Mouse (Mus musculus) frontal cortex, postnatal 14 days (tissue): ENCODE results near the gene Stk38l.
"Not testable (repeated sequence)": the region's sequence is repeated elsewhere in the genome, so short reads cannot be mapped to it uniquely, and the experiment has no call there.

Experiments
- DNase-seq, 2 experiments: peaks; one replicate each; pipeline ENCODE4 v3.0.0; 2022; ENCODE audit warnings: low spot score in 2 of 2

Stk38l gene

DNA sequence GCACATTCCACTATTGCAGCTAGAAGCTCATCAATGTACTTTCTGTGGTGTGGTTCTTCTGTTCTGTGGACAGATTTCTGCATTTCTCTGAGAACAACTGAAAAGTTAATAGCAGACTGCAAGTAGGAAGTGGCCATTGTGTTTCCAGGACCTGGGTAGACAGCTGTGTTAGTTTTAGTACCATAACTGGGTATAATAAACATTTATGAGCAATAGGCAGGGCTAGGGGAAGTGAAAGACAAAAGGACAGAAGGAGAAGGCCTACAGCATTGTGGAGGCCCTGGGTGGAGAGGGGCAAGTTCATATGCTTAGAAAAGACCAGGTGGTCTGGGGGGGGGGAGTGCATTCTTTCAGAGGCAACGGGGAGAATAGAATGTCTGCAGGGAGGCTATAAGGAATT is 8.8 kb downstream of the Stk38l start:
- DNase-seq = no peak

GRCm38 (mm10) chr6:146738889-146739288 is 14.1 kb downstream of the Stk38l start:
- no peak for DNase-seq

DNA sequence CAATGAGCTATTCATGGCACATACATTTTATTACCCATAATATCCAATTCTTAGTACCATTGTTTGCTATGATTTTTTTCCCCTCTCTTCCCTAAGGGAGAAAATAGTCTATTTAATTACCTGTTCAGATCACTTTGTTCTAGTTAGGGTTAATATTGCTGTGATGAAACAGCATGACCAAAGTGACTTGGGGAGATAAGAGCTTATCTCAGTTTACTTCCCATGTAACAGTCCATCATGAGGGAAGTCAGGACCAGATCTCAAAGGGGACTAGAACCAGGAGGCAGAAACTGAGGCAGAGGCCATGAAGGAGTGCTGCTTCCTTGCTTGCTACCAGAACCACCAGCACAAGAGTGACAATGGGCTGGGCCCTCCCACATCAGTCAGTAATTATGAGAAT is 15.9 kb downstream of the Stk38l start:
- DNase-seq = no peak

- no peak for DNase-seq
These were observed 17.3 kb downstream of the Stk38l start for GRCm38 (mm10) chr6:146741986-146742635.

DNA sequence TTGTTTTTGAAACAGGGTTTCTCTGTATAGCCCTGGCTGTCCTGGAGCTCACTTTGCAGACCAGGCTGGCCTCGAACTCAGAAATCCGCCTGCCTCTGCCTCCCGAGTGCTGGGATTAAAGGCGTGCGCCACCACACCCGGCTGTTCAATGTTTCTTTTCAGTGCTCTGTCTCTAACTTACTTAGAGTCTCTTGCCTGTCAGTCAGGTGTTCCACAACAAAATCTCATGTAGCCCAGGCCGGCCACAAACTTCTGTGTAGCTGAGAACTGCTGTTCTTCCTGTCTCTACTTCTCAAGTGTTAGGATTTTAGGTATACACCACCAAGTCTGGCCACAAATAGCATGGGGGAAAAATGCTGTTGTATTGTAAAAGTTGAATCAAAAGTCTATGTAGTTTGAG is 19.5 kb downstream of the Stk38l start:
- not testable (repeated sequence) for DNase-seq

GRCm38 (mm10) chr6:146745180-146745579 is 20.4 kb downstream of the Stk38l start:
- no peak for DNase-seq

DNA sequence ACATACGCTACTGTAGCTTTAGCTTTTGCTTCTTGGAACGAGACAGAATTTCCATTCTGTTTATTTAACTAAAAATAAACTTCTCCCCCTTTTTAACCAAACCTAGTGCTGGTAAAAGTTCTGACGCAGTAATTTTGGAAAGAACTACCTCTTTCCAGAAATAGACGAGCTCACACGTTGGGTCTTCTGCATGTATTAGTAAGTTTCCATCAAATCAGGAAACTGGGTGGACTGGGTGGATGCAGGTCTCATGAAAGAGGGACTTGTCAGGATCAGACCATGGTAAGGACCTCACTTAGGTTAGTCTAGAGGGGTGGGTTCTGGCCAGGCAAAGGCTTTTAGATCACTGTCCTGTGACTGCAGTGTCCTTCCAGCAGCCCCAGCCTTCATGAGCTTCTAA is 21.8 kb downstream of the Stk38l start:
- DNase-seq = no peak

DNA sequence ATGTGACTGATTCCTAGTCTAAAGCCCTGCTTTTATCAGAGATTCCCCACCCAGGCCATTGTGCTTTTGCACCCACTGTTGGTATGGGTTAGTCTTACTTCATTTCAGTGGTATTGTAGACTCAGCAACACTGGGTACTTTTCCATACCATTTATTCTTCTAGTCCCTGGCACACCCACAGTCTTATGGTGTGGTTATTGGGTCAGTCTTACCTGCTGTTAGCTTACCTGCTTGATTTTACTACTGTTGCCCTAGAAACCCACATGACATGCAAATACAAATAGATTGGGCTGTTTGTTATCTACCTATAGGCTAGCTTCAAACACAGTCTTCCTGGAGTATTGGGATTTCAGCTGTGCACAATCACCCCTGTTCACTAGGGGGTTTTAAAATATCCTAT is 22.3 kb downstream of the Stk38l start:
- no peak for DNase-seq

DNA sequence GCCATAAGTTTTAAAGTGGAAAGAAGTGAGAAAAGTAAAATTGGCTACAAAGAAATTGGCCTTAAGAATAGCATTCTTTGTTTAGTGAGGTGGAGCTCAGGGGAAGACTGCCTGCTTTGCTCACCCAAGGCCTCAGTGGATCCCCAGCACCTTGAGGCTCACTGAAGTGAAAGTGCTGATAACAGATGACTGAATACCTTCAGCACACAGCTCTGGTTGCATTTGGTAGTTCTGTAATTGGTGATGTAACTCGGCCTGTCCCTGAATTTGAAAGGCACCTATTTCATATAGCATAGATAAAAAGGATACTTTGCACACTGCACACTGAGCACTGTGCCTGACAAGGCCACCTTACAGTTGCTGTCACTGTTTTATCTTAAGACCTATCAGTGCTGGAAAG is 23.5 kb downstream of the Stk38l start:
- DNase-seq = no peak

- no peak for DNase-seq
These were observed 26.9 kb downstream of the Stk38l start for GRCm38 (mm10) chr6:146751671-146752070.

GRCm38 (mm10) chr6:146752178-146752577 is 27.4 kb downstream of the Stk38l start:
- DNase-seq = no peak

DNA sequence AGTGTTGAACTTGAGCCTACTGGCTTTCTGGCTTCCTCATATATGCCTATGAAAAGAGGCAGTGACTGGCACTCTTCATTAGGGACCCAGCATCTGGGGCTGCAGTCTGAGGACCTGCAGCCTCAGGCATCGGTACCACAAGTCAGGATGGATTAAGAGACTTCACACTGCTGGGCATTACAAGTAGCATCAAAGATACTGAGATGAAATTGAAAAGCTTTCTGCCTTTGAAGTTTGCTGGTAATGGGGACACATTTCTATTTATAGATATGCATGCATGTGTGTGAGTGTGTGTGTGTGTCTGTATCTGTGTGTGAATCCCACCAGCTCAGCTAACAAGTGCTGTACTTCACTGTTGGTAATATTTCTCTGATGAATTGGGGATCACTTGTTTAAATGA is 27.8 kb downstream of the Stk38l start:
- no peak for DNase-seq

- DNase-seq = no peak
These were observed 28.9 kb downstream of the Stk38l start for GRCm38 (mm10) chr6:146753560-146754160.

DNA sequence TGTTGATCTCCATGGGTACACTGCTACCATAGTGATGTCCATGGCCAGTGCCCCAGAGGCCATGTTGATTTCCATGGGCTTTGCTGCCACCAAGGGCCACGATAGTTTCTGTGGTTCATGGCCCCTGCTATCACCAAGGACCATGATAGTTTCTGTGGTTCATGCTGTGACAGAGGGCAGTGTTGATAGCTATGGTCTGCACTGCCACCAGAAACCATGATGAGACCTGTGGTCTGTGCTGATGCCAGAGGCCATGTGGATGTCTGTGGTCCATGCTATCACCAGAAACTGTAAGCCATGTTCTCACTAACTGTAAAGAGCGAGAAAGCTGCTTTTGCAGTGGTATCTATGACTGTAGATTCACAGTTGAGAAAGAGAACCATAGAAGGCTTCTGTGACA is 30.3 kb downstream of the Stk38l start:
- no peak for DNase-seq

DNA sequence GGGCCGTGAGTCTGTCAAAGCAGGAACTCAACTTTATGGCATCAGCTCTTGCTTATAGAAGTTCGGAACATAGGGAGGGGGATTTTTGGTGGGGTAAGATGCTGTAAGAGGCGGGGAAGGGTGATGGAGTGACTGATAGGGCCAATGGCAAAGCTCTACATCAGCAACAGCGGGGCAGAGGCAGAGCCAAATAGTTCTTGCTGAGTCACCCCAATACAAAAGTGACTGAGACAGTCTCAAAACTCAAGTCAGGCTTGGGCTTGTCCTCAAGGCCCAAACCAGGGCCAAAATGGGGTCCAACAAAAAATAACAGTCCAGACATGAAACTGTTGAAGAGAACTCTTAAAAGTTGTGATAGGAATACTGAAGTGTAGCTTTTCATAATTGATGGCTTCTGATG is 30.9 kb downstream of the Stk38l start:
- no peak for DNase-seq

DNA sequence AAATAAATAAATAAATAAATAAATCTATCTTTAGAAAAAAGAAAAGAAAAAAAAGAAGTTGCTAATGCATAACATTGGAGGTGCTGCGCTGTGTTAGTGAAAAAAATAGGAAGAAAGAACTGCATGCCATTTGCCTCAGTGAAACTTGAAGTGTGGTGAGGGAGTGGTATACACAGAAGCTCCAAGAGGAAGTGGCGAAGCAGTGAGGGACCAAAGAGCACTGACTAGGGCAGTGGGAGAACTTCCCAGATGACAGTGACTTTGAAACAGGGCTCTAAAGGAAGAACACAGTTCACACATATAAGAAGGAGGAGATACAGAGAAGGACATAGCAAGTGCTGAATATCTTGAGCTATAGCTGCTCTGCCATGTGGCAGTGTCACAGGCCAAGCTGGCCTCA is 34.2 kb downstream of the Stk38l start:
- no peak for DNase-seq

DNA sequence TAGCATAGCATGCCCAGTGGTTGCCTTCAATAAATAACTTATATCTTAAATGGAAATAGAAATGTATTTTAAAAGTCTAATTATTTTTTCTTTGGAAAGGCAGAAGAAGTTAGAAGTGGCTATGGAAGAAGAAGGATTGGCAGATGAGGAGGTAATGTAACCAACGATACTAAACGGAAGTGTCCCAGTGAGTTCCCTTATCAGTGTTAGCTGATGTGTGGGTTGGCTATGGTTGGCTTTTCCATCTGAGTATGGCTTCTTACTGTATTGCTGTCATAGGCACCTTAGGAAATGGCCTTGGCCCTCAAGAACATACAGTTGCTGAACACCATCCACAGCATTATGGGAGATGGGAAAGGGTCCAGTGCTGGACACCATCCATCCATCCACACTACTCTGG is 35.2 kb downstream of the Stk38l start:
- no peak for DNase-seq

DNA sequence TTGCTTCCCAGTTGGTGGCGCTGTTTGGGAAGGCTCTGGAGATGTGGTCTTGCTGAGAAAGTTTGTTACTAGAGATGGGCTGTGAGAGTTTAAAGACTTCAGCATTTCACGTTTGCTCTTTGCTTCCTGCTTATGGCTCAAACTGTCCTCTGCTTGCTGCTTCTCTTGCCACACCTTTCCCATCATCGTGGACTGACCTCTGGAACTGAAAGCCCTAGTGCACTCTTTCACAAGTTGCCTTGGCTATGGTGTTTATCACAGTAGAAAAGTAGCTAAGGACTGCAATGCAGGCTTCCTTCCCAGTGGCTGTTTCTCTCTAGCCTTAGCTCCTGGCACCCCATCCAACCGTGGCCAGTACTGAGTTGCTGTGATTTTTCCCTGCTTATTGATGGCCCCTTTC is 35.9 kb downstream of the Stk38l start:
- no peak for DNase-seq

GRCm38 (mm10) chr6:146762264-146762898 is 37.6 kb downstream of the Stk38l start:
- DNase-seq = no peak

GRCm38 (mm10) chr6:146764593-146764992 is 39.8 kb downstream of the Stk38l start:
- no peak for DNase-seq

GRCm38 (mm10) chr6:146765270-146765669 is 40.5 kb downstream of the Stk38l start:
- no peak for DNase-seq

DNA sequence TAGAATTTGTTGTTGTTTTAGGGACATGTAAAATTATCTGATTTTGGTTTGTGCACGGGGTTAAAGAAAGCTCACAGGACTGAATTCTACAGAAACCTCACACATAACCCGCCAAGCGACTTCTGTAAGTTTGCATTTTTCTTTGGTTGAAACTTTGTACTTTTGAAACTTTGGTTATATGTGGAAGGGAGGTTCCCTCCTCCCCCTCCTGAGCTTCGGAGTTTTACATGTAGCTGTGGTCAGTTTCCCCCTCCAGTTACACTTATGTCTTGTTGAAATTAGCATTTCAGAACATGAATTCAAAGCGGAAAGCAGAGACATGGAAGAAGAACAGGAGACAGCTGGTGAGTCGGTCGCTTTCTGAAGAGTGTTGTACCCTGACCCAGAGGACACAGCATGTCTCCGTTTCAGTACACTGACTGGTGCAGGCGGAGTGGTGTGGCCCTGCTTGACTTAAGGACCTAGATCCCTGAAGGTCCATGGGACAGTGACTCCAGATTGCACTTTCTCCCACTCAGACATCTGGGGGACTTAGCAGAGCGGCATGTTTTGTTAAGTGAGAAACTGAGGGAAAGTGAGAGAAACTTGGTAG is 44.1 kb downstream of the Stk38l start:
- DNase-seq = no peak
